Mouse (Mus musculus) left cerebral cortex, adult 2 months (tissue): ENCODE measurements around the gene Cd79b. TPM values are rescaled to one million over a fixed set of nuclear protein-coding genes. Genes with fewer than 3 reads are reported as not detected.

Experiments used
- DNase-seq, 2 experiments: peaks; one replicate each; pipeline ENCODE4 v3.0.0; 2021 to 2022; ENCODE audit warnings: low spot score in 2 of 2, mixed read lengths in 1 of 2; ENCODE audit errors: extremely low spot score in 1 of 2
- H3K27ac ChIP-seq: fragments of 200-600 bp; 2 replicates; pipeline ENCODE4 v1.8.1; 2022
- H3K4me3 ChIP-seq: fragments of 200-600 bp; 2 replicates; pipeline ENCODE4 v1.8.1; 2022
- CTCF ChIP-seq: fragments of 200-600 bp; IDR thresholded peaks from 2 replicates; pipeline ENCODE4 v1.8.1; 2022; ENCODE audit warnings: antibody characterized with exemption, mild to moderate bottlenecking, moderate library complexity
- intact Hi-C: fragments of 180-260 bp; cut with DNase I; formaldehyde crosslinking; loops from one replicate; pipeline ENCODE4 v1.15.1; 2025
- total RNA-seq, 2 experiments: library from RNA; stranded (reverse); gene quantifications; 2 replicates each; pipeline ENCODE4 v1.2.3; 2021

The Cd79b gene
- total RNA-seq, 2 experiments from 2014 or later, result not detected

GRCm38 (mm10) chr11:106289369-106289768, 25.2 kb downstream of the Cd79b start:
- intact Hi-C loops, result no loop called here
- DNase-seq, result no peak
- peak; percentile 2; the same call in 1 of the 2 replicates for TF ChIP-seq CTCF
- Histone ChIP-seq H3K4me3 (no peak overlapping the region), H3K27ac (no peak overlapping the region)

- no peak for DNase-seq
- no peak for TF ChIP-seq CTCF
- no peak overlapping the region for H3K27ac ChIP-seq
- intact Hi-C loops, result no loop called here
- no peak overlapping the region for H3K4me3 ChIP-seq
Measured at GRCm38 (mm10) chr11:106286987-106287386, 27.6 kb downstream of the Cd79b start.

- no peak overlapping the region for H3K4me3 ChIP-seq
- intact Hi-C loops, result no loop called here
- DNase-seq, result no peak
- no peak for TF ChIP-seq CTCF
- H3K27ac ChIP-seq, result no peak overlapping the region
Measured at GRCm38 (mm10) chr11:106286206-106286605, 28.4 kb downstream of the Cd79b start.

- no peak for DNase-seq
- no peak overlapping the region for H3K4me3 ChIP-seq
- H3K27ac ChIP-seq, result no peak overlapping the region
- intact Hi-C loops, result no loop called here
- TF ChIP-seq CTCF, result no peak
Measured at GRCm38 (mm10) chr11:106284126-106284525, 30.4 kb downstream of the Cd79b start.

- no peak for TF ChIP-seq CTCF
- DNase-seq, result no peak
- Histone ChIP-seq H3K27ac (no peak overlapping the region), H3K4me3 (no peak overlapping the region)
- intact Hi-C loops, result no loop called here
Measured at GRCm38 (mm10) chr11:106283371-106283770, 31.2 kb downstream of the Cd79b start.

- H3K4me3 ChIP-seq, result no peak overlapping the region
- intact Hi-C loops, result no loop called here
- no peak for TF ChIP-seq CTCF
Measured at GRCm38 (mm10) chr11:106282452-106282851, 32.1 kb downstream of the Cd79b start.

GRCm38 (mm10) chr11:106276454-106276853, 38.1 kb downstream of the Cd79b start, which contains the start of gene Tcam1:
Gene Tcam1, plus strand, starts transcription at chr11:106276672.
- intact Hi-C loops, result no loop called here
- H3K4me3 ChIP-seq, result no peak within 1 kb of the TSS
- H3K27ac ChIP-seq, result no peak within 1 kb of the TSS
- TF ChIP-seq CTCF, result peak; percentile 79
- DNase-seq, result peak; percentile 89 to 94

More at GRCm38 (mm10) chr11:106282452-106282851, 32.1 kb downstream of the Cd79b start:
- no peak for DNase-seq
- H3K27ac ChIP-seq, result no peak overlapping the region

- no peak for TF ChIP-seq CTCF
- intact Hi-C loops, result no loop called here
- Histone ChIP-seq H3K27ac (no peak overlapping the region), H3K4me3 (no peak overlapping the region)
- DNase-seq, result no peak
Measured at GRCm38 (mm10) chr11:106274971-106275411, 39.6 kb downstream of the Cd79b start.

- DNase-seq, result no peak
- no peak overlapping the region for H3K4me3 ChIP-seq
- no peak overlapping the region for H3K27ac ChIP-seq
- TF ChIP-seq CTCF, result no peak
- intact Hi-C loops, result no loop called here
Measured at GRCm38 (mm10) chr11:106274374-106274773, 40.2 kb downstream of the Cd79b start.

GRCm38 (mm10) chr11:106273811-106274210, 40.8 kb downstream of the Cd79b start:
- no peak overlapping the region for H3K27ac ChIP-seq
- TF ChIP-seq CTCF, result no peak
- intact Hi-C loops, result loop anchor here (1.0 to 2.0 kb wide), 3 partner anchors 17 to 515 kb away; partner anchors contain the start of genes Ccdc47, Cep95, Ddx42 and Ddx5
- H3K4me3 ChIP-seq, result no peak overlapping the region
- DNase-seq, result no peak

GRCm38 (mm10) chr11:106273311-106273684, 41.3 kb downstream of the Cd79b start:
- no peak for DNase-seq
- intact Hi-C loops, result loop anchor here (1.0 to 2.0 kb wide), 3 partner anchors 16 to 516 kb away; partner anchors contain the start of genes Ccdc47, Cep95, Ddx42 and Ddx5
- Histone ChIP-seq H3K27ac (peak overlapping the region; percentile 85), H3K4me3 (peak overlapping the region; percentile 83)
- TF ChIP-seq CTCF, result no peak

GRCm38 (mm10) chr11:106272644-106273310, 41.8 kb downstream of the Cd79b start, which contains the start of gene Smarcd2:
Gene Smarcd2, minus strand, starts transcription at chr11:106272972.
- intact Hi-C loops, result loop anchor here (1.0 to 2.0 kb wide), 3 partner anchors 16 to 516 kb away; partner anchors contain the start of genes Ccdc47, Cep95, Ddx42 and Ddx5
- Histone ChIP-seq H3K27ac (peak within 1 kb of the TSS; percentile 92), H3K4me3 (peak within 1 kb of the TSS; percentile 83)
- no peak for TF ChIP-seq CTCF
- DNase-seq, result peak; percentile 97 to 99
